Mouse (Mus musculus) adrenal gland (tissue): Measurements from ENCODE around the gene Gpr26.

Source experiments
- intact Hi-C: fragments of 180-260 bp; cut with DNase I; formaldehyde crosslinking; loops from one replicate; pipeline ENCODE4 v1.15.1; 2025
- long read RNA-seq, 2 experiments: library from polyadenylated mRNA; unstranded; transcript quantifications; one replicate each; pipeline ENCODE4 v2.0.0; 2020; ENCODE audit warnings: borderline replicate concordance in 1 of 2; ENCODE audit not compliant: insufficient replicate concordance in 1 of 2

The Gpr26 gene
- long read RNA-seq, experiment 1: 0 reads
- long read RNA-seq, experiment 2: 0 reads

DNA sequence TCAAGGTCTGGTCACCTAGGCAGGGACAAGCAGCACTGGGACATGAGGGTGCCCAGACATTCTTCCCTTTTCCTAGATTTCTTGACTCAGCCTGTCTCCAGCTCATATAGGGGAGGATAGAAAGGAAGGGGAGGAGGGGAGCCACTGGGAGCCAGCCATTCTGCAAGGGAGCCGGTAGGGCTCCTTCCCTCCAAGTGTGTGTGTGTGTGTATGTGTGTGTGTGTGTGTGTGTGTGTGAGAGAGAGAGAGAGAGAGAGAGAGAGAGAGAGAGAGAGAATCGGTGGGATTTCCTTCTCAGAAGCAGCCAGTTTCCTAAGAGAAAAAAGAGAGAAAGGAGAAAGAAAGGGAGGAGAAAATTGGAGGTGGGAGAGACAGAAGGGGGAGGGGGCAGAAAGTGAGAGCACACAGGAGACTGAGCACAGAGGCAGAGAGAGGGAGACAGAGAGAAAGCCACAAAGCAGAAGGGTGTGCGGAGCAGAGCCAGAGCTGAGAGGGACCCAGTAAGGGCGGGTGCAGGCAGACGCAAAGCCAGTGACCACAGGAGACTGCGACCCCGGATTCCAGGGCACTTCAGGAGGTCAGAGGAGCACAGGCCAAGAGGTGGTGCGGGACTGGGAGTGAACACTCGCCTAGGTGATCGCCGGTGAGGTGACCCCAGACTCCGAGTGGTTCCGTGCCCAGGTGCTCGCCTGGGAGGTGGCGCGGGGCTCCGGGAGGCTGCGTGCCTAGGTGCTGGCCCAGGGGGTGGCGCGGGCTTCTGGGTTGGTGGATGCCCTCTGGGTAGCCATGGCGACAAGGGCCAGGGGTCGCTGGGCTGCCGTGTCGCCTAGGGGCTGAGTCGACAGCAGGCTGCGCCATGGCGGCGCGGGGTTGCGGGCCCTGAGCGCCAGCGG lies at the start of gene Gpr26:
Gpr26 (plus strand) TSS at position 438 of the 893 bp plus-strand sequence.
- intact Hi-C loops: no loop called here

DNA sequence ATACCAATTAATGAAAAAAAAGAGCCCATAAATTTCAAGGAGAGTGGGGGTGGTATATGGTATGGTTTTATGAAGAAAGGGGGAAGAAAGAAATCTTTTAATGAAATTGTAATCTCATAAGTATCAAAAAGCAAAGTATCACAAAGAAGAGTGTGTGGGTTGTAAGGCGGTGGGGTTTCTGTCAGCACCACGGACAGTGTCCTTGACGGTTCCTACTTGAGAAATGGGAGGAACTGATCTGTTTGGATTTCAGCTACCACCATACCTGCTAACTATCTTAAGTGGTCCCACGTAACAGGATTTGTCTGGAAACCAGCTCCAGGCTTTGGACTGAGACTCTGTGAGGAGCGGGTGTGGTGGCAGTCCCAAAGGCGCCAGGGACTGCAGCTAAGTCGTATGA lies 48.9 kb upstream of the Gpr26 start:
- intact Hi-C loops: no loop called here

DNA sequence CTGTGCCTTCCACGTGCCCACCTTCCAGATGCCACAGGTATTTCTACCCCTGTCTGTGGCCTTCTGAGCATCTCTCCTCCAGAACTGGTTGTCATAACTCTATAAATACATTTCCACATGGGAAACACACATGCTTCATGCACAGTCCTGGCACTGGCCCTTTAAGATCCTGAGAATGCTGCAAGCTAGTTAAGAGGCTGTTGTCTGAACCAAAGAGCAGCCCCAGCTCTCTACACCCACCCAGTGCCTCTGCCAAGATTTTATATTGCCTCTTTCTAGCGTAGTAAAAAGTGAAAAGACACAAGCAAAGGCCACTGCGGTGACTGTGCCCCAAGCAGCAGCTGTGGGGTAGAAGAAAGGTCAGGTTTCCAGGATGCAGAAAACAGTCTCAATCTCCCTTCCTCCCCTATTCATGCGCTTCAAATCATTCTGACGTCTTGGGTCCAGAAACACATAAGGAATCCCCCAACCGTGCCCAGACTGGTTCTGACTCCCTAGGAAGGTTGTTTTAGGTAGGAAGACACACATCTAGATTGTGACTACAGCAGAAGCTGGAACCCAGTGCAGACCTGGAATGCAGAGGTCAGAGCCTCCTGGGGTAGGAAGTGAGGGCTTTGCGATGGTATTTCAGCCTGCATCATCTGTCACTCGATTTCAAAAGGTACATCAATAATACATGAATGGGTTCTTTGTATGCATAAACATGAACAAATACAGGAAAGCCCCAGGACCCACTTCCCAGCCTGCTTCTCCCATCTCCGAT lies 38.8 kb upstream of the Gpr26 start:
- intact Hi-C loops: no loop called here

DNA sequence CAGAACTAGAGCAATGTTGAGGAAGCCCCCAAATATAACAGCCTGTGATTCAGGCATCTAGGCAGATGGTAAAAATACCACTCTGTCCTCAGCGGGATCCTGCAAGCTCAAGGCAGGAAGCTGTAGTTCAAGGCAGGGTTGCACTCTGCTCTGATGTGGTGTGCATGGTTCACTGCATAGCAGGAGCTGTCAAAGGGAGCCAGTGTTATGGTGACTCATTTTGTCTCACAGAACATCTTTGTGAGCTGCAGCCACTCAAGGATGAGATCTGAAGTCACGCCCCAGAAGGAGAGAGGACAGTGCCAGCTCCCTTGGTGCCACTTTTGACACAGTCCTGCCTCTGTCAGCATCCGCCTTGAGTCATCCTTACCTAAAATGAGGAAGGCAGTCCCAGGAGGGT lies 28.6 kb upstream of the Gpr26 start:
- intact Hi-C loops: no loop called here

DNA sequence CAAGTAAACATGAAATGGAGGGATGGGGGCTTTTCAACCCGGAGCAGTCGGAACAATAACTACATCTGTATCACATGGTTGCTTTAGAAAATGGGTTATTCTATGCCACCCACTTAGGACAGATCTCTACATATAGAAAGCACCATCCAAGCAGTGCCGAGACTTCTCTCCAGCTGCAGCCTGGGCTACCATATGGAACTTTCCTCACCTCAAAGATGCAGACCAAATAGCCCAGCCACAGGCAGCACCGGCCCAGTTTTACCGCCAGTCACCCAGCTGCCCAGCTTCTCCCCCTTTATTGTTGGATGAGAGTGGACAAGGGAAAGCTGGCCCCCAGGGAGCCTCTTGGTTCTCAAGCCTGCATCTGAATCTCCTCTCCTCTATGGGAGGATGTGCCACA lies 15.1 kb upstream of the Gpr26 start:
- intact Hi-C loops: no loop called here

DNA sequence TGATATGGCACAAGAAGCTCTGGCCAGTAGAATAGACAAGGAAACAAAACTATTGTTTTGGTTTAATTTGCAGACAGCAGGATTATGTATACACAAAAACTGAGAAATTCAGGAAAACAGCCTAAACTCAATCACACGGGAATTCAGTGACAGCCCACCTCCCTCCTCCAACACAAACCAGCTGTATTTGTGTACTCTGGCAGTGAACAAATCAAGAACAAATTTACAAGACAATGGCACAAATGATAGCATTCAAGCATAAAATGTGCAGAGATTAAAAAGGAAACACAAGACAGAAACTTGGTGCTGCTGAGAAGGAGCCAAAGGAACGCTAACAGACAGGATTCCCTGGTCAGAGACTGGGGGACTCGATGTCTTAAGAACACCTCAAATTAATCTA lies 12.9 kb upstream of the Gpr26 start:
- intact Hi-C loops: no loop called here

DNA sequence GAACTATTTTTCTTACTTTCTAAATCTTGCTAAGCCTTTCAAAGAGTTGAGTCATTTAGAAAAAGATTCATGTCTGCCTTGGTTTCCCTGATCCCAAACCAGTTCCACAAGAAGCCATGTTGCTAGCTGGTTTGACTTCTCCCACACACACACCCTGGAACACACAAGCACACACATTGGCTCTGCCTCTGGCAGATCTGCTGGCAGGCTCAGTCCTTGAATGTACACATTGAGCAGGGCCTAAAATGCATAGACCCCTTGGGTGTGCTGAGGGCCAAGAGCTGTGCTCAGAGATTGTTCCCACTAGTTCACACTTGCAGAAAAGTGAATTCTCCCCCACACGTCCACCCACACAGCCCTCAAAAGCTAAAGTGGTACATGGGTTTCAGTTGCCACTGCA lies 7.6 kb upstream of the Gpr26 start:
- intact Hi-C loops: no loop called here

DNA sequence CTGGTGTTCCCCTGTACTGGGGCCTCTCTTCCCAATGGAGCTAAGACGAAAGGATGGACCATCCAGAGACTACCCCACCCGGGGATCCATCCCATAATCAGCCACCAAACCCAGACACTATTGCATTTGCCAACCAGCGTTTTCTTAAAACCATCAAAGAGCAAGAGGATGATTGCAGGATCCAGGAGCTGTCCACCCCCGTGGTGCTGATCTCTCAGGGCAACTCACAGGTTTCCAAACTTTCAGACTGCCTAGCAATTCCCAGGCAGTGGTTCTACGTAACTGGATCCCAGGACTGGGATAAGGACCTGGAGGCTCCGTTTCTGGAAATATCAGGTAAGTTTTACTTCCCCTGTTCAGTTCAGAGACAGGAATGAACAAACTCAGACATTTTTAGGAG lies 5.7 kb upstream of the Gpr26 start:
- intact Hi-C loops: no loop called here

DNA sequence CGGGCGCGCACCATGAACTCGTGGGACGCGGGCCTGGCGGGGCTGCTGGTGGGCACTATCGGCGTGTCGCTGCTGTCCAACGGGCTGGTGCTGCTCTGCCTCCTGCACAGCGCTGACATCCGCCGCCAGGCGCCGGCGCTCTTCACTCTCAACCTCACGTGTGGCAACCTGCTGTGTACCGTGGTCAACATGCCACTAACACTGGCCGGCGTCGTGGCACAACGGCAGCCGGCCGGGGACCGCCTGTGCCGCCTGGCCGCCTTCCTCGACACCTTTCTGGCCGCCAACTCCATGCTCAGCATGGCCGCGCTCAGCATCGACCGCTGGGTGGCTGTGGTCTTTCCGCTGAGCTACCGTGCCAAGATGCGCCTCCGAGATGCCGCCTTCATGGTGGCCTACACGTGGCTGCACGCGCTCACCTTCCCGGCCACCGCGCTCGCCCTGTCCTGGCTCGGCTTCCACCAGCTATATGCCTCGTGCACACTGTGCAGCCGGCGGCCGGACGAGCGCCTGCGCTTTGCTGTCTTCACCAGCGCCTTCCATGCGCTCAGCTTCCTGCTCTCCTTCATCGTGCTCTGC lies 745 bp downstream of the Gpr26 start:
- intact Hi-C loops: no loop called here

DNA sequence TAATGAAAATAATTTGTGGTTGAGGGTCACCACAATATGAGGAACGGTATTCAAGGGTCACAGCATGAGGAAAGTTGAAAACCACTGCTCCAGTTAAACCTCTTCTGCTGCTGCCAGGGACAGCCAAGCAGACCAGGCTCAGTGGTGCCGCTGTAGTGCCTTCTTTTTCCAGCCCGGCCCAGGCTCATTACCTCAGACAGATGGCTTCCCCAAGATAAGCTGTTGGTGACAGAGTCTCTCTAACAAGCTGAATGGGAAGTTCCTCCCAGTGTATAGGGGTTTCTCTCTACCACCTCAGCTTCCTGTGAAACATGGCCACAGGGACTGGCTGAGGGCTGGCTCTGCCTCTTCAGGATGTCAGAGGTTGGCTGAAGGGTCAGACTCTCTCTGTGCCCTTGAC lies 4.0 kb downstream of the Gpr26 start:
- intact Hi-C loops: no loop called here

DNA sequence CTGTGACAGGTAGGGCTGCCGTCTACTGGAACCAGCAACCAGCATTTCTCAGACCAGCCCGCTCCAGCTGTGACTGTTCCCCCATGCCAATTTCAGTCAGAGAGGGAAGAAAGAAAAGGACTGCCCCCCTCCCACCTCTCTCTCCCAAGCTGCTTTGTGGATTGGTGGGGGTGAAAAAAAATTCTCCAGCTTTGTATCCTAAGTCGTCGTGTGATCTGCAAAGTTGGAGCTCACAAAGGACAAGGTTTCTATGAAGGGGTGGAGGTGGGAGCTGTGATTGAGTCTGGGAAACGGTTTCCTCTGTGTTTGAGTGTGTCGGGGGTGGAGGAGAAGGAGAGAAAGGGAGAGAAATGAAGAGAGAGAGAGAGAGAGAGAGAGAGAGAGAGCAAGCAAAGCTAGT lies 9.6 kb downstream of the Gpr26 start:
- intact Hi-C loops: no loop called here

DNA sequence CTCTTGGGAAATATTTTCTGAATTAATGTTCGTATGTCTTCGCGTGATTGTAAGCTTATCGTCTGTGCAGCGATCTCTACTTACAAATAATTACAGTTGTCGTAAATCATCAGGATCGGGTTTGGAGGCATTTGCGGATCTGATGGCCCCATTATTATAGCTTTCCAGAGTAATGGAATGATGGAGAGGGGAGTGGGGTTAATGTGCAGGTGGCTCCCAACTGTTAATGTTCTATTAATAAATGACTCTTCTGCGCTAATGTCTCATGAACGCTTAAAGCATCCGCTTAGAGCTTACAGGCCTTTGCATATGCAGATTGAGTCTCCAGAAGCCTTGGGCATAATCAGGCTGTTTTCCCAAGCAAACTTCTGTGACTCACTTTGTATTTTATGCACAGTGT lies 12.3 kb downstream of the Gpr26 start:
- intact Hi-C loops: no loop called here

DNA sequence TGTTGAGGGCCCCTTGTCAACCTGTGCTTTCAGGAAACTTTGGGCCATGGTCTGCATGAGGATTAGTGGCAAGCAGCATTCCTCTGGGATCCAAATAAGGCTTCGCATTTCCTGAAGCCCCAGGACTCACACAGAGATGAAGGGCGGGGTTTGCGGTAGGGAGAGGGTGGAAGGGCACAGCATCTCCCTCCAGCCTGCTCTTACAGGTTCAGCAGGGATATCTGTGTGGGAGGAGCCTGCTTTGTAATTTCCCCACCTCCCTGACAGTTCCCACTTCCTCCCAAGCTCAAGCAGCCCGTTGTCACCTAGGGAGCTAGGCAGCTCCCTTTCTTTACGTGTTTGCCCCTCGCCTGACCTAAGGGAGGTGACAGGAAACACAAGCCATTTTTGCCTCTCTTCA lies 22.8 kb downstream of the Gpr26 start:
- intact Hi-C loops: no loop called here

DNA sequence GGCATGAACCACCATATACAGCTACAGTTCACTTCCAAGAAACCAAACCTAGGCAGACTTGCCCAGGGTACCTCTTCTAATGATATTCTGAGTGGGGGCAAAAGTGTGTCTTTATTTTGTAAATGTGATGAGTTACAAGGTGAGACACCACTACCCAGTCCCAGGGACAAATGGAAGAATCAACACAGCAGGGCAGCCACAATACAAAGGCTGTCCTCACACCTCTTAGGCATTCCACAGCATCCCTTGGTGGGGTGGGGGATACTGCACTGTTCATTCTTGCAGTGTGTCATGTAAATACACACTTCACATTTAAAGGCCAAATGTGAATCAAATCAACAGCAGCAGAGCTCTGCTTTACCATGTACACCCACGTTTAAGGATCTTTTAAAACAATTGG lies 26.0 kb downstream of the Gpr26 start:
- intact Hi-C loops: no loop called here

DNA sequence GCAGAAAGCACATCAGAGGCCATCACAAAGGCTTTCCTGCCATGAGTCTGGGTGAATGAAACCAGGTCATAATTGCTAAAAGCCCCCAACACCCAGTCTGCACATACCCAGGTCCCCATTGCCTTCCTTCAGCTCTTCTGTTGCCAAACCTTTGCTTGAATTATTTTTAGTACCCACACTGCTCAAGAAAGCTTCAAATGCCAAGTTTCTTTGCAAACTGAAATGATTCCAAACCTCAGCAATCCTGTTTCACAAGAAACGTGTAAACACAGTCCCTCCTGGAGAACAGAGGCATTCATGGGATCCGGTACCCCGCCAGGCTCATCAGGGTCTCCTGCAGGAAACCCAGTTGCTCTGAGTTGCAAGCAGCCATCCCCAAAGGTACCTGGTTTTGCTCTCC lies 26.6 kb downstream of the Gpr26 start:
- intact Hi-C loops: no loop called here

DNA sequence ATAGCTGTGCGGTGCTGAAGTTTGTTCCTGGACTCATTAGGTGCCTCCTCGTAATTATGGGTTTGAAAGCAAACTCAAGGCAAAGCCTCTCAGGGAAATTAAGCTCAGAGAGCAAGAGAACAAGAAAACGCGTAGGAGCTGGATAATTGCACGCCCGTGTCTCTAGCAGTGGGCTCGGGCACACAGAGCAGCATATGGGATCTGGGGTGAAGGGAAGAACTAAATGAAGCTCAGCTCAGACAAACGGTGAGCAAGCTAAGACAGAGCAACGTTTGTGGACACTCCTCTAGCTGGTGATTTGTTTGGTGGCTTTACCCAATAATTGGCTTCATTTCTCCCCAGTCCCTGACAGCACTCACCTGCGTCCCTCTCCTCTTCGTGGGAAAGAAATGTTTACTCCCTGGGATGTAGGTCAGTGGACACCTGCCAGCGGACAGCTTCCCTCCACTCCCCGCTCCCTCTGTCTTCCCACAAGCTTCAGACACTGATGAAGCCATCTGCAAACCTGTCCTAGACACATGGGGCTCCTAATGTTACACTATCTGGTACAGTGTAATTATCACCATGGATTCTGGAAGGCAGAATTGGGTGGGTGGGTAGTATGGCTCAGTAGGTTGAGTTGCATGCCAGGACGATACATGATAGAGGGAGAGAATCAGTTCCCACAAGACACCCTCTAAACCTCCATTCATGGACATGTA lies 39.9 kb downstream of the Gpr26 start:
- intact Hi-C loops: no loop called here

DNA sequence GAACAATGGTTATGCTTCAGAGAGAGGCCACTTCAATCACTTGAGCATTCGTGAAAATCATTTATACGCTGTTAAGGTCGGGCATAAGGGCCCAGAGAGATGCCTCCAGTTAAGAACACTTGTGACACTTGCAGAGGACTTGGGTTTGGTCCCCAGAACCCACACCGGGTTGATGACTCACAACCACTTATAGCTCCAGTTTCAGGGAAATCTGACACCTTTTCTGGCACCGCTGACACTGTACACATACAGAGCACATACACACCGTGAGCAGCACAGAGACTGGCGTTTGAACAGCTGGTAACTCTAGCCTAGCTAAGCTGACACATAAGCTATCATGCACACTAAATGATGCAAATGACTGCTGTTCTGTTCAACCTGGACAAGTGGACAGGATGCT lies 42.7 kb downstream of the Gpr26 start:
- intact Hi-C loops: no loop called here

DNA sequence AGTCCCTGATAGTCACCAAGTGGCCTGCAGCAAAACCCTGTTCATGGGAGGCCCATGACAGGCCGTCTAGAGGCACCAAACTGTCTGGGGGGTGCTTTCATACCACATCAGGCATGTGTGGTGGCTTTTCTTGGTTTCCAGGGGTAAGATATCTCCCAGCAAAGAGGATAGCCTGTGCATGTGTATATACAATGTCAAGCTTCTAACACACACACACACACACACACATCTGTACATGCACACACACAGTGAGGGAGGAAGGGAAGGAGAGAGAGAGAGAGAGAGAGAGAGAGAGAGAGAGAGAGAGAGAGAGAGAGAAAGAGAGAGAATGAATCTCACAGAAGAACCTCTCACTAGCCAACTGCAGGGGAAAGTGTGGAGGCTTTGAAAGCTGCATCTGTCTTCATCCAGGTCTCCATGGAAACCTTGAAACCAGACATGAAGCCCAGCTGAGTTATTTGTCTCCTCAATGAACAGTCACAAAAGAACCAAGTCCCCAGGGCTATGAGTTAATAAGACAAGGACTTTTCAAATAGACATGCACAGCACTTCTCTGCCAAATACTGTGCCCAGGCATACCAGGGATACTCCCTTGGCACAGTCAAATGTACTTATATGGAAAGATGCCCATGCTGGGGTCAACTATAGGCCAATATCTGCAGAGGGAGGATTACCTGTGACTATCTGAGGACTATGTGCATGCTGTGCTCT lies 46.9 kb downstream of the Gpr26 start:
- intact Hi-C loops: no loop called here

DNA sequence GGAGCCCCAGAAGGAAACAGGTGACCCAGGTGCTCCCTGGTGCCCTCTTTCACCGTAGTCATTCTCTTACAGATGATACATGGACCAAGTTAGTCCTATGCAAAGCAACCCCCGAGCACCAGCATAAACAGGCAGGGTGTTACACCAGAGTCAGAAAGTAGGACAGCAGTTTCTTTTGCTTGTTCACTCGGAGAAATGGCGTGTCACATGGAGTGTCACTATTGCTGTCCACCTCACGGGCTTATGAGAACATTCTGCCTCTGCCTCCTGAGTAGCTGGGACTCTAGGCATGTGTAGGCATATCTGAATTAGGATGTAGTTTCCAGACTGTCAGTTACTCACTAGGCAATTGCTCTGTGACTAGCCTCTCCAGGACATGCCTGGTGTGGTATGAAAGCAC lies 47.7 kb downstream of the Gpr26 start:
- intact Hi-C loops: no loop called here

DNA sequence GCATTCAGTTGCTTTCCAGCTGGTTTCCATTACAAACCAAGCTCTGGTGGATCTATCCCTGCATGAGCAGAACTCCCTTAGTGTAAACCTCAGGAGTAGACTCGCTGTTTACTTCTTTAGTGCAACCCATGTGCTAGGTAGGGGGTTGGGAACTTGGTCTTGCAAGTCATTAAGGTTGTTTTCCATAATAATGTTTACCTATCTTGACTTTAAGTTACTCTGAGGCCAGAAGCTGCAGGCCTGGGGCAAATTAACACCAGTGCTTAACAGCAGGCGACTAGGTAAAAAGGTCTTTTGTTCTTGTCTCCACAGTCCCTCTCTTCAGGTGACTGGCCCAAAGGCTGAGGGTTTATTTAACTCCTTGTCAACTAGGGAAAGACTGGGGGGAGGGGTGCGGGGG lies 48.9 kb downstream of the Gpr26 start:
- intact Hi-C loops: no loop called here

DNA sequence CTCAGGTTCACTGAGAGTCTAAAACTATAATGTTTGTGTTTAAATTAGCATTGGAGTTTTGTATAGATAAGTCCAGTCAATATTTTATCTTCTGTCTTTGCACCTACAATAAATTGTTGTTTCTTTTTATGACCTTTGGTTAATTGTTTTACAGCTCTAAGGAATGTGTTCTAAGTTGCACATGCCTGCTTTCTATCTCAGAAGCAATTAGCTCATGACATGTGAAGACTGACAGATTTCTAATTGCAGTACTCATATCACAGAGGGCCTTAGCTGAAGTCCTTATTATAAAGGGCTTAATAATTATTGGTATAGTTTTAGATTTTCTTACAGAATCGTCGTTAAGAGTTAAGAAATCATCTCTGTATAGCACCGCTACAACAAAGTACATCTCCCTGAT lies 49.7 kb downstream of the Gpr26 start:
- intact Hi-C loops: no loop called here
